Mouse (Mus musculus): ENCODE measurements around the gene Lipc.

The Lipc gene

DNA sequence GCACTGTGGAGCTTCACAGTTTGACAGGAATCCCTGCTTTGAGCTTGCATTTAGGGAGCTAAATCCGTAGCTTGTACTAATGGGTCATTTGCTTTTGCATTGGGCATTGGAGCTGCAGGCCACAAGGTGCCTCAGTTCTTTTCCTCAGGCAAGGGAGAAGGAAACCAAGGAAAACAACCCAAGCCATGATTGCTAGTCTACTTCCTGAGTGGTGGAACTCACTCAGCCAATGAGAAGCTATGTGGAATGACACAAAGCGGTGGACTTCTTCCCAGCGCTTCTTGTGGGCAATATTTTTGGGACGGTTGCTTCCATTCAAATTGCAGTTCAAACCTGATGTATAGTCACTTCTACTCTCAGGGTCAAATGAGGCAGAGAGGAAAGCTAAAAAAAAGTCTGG, at the start of gene Lipc:
Gene Lipc (minus strand): TSS at position 101 of the 400 bp plus-strand sequence.
- no peak for DNase-seq (ENCODE audit: low read depth, low spot score)

DNA sequence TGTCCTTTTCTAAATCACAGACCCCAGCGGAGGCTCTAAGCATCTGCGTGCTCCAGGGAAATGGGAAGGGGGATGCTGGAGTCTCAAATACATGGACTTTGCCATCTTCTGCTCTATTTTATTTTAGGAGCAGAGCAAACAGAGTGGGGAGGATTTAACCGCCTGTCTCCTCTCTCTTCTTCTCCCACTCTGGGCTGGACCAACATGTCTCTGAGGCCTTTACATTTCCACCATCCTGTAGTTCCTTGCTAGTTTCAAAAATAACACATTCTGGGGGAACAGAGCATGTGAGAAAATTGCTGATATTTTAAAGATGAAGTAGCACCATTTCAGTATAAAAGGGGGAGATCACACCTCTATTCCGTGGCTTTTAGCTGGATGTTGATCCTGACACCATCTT, 47.1 kb upstream of the Lipc start:
- DNase-seq (ENCODE audit: low read depth, low spot score) = no peak

DNA sequence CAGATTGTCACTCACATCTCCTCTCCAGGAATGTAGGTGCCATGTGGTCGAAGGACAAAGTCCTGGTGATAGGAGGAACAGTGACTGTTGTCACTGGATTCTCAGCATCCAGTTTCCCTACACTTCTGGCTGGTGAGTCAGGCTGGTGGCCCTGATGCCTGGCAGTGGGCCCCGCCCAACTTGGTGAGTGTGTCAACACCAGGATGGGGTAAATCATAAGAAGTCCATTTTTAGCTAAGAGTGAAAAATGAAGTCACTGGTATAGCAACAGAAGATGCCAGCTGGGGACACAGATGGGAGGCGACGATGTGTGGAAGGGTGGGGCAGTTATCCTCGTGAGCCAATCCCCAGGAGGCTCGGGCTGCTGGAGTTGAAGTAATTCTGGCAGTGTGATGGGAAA, 46.7 kb upstream of the Lipc start:
- no peak for DNase-seq (ENCODE audit: low read depth, low spot score)

DNA sequence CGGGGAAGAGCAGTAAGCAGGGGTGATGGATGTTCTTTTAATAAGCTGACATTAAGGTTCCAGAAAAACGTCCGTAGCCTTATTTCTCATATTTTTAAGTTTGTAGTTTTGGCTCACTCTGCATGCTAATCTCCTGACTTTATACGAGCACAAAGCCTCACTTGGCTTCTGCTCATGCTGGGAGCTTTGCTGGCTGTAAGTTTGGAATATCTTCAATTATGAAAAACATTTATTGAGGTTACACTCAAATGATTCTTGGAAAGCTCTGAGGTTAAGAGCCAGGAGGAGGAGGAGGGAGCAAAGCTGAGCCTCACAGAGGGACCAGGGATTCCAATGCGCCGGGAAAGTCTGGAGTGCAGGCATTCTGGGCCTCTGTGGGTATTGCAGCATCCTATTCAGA, 41.3 kb upstream of the Lipc start:
- DNase-seq (ENCODE audit: low read depth, low spot score) = no peak

DNA sequence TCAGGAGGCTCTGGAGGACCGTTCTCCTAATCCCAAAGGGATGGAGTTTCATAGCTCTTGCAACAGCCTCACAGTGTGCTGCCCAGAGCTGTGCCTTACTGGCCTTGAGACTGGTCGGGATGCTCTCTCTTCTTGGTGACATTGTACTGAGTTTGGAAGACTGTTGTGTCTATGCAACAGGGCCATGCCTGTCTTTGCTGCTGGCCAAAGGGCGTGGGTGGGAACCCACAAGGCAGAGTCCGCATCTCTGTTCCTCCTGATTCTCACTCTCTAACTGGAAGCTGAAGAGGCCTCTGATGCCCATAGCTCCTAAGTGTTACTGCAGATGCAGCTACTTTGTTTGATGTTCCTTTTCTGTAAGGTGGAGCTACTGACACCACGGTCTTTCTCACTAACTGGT, 39.4 kb upstream of the Lipc start:
- no peak for DNase-seq (ENCODE audit: low read depth, low spot score)

DNA sequence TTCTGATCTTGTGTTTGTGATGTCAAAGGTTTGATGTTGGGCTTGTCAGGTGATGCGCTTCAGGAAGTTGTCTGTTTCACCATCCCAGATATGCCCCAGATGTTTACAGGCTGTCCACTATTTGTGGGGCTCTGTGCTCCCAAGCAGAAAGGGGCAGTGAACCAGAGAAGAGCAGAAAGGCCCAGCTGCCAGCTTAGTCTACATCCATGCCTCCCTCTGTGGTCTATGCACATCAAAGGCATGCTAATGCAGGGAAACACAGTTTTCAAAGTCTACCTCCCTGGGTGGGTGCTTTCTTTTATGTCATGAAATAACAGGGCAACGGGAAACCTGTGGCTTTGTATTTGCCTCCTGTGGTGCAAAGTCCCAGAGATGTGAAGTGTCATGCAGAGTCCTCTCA, 35.2 kb upstream of the Lipc start:
- no peak for DNase-seq (ENCODE audit: low read depth, low spot score)

DNA sequence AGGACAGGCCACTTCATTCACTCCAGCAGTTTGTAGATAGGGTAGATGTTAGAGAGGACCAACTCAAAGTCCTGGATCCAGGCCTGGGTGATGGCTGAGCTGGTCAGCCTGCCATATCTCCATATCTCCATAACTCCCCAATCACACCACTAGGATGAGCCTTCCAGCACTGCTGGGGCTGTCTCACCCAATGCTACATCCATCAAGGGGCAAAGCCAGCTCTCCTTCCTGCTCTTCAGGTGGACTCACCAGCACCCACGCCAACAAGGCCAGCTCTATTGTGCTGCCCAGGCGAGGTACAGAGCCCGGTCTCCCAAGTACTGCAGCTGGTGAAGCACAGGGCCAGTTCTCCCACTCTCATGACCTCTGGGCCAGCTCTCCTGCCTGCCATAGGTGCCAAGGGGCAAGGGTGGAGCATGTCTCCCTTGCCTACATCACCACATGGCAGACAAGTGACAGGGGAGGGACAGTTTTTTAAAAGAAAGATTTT, 31.0 kb upstream of the Lipc start:
- no peak for DNase-seq (ENCODE audit: low read depth, low spot score)

DNA sequence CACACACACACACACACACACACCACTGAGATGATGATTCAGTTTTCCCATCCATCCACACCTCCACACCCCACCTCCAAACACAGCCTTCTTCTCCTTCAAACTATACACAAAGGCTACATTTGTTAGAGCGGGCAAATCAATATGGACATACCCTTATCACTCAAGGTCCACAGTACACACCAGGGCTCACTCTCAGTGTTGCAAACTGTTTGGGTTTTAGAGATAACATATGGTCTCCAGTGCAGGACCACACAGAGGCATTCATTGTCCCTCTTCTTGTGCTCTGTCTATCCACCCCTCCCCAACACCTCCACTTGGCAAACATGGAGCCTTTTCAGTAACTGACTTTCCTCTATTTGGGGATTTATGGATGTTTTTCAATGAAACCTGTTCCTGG, 29.7 kb upstream of the Lipc start:
- no peak for DNase-seq (ENCODE audit: low read depth, low spot score)

DNA sequence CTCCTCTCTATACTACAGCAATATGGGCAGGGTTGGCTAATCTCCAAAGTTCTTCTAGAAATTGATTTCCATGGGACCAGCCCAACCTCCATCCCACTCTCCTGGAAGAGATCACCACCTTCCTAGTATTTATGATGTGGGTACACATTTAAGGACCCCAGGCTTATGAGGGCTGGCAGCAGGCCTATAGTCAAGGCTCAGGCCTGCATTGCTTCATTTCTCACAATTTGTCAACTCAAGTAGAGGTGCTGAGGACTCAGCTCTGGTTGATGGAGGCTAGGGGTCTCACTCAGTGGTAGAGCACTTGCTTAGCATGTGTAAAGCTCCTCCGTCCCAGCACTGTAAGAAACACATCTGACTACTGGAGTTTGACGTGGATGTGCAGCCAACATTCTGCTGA, 27.6 kb upstream of the Lipc start:
- DNase-seq (ENCODE audit: low read depth, low spot score) = no peak

DNA sequence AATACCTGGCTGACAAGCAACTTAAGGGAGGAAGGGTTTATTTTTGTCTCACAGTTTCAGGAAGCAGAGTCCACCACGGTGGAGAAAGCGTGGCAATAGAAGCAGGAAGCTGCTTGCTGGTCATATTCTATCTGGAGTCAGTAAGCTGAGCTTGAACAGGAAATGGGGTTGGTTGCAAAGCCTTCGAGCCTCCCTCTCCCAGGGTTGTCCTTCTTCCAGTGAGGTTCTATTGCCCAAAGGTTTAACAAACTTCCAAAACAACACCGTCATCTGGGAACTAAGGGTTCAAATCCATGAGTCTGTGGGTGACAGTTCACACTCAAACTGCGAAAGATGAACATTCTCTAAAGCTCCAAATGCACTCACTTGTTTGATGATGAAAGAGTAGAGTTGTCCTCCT, 27.1 kb upstream of the Lipc start:
- DNase-seq (ENCODE audit: low read depth, low spot score) = no peak

DNA sequence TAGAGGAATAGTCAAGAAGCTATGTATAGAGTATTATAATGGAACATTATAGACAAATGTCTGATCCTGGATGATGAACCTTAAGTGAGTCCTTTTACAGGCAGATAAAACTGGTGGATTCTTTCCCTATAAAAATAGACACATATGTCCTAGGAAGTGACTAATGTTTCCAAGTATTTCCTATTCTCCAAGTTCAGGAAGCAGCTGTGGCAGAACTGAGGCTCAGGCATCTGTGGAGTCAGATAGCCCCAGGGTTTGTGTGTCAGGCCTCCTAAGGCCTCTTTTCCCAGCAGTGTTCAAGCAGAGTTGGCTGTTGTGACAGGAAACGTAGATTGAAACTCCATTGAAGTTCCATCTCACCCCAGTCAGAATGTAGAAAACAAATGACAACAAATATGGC, 25.4 kb upstream of the Lipc start:
- DNase-seq (ENCODE audit: low read depth, low spot score) = no peak

DNA sequence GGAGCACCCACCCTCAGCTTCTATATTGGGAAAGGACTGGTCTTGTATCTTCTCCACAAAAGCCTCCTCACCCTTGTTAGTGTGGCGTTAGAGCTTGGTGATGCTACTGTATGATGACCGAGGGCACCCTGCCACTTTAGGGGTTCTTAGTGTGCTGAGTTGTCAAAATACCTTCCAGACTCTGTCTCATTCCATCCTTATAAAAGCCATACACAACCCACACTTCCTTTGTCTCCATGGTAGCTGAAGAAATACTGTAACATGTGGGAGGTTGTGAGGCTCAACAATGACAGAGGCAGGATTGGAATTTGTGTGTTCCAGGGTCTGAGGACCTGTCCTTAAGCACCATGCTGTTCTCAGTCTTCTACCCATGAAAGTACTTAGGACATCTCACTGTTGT, 23.9 kb upstream of the Lipc start:
- DNase-seq (ENCODE audit: low read depth, low spot score) = no peak

DNA sequence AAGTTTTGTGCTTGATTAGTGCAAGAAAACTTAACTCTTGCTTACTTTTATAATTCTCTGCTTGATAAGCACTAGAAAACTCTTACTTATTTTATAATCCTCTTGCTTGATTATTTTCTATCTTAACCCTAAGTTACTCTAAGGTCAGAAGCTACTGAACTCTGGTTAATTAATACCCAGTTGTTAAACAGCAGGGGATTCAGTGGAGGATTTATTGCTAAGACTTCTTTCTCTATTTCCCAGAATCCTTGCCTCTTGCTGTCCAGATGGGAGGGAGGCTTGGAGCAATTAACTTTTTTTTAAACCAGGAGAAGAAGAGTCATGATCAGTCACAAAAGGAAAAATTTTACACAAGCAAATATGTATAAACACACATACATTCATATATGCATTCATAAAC, 21.3 kb upstream of the Lipc start:
- DNase-seq (ENCODE audit: low read depth, low spot score) = no peak

DNA sequence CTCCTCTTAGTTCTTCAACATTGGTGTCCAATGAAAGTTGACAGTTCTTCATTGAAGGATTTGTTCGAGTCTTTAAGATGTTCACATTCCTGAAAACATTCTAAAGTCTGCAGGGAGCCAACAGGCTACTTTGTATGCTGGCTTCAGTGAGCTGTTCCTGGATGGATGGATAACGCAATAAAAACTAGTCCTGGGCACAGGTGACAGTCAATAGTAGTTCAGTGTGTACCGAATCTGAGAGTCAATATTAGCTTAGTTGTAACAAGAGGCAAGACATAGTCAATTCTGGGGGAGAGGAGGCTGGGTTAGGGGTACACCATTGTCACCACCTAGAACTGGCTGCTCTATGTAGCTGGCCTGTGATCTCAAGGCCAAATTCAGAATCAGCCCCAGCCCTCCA, 17.2 kb upstream of the Lipc start:
- no peak for DNase-seq (ENCODE audit: low read depth, low spot score)

DNA sequence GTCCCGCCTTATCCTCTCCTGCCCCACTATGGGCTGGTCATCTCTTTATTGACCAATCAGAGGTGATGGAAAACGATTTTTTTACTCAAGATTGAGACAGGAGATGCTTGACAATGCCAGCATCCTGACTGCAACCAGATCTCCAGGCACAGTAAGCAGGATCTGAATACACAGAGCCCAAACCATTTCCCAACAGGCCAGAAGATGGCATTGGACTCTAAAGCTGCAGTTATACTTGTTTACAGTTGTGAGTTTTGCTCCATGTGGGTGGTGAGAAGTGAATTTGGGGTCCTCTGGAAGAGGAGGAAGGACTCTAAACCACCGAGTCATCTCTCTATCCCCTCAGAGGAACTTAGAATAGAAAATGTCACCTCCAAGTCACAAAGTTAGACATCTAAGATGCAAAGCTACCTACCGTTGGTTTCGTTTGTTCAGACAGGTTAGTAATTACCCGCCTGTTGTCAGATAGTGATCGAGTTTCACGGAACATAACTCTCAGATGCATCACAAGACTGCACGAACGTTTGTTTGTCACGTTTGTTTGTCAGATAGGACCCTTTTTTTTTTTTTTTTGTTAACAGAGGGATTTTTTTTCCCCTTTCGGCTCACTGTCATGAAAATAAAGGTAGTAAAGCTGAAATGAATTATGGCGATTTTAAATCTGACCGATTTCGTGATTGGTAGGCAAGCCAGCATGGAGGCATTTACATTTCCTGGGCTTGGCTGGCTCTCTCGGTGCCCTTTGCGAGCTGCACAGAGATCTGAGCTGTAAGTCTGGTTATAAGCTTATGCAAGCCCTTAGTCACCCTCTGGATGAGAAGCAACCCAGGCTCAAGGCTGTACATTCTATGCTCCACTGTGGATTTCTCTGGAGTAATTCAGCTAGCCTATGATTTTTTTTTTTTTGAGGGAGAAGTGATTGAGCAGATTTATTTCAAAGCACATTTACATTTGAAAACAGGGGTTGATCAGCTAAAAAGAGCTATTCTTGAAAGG, 14.3 kb upstream of the Lipc start:
- DNase-seq (ENCODE audit: low read depth, low spot score) = peak; percentile 23

DNA sequence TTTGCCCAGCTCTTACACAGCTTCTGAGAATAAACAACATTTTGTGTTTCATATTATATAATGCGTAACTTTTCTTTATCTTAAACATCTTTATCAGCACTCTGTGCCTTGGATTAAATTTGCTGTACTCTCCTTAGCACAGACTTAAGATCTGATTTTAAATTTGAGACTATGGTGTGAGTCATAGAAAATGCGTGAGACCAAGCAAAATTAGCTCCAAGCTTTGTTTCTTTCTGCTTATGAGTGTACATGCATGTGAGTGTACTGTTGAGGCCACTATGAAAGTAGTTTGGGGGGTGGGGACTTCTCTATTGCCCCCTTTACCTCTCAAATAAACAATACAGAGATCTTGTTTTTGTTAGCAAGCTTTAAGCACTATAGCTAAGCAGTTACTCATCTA, 13.4 kb upstream of the Lipc start:
- DNase-seq (ENCODE audit: low read depth, low spot score) = no peak

DNA sequence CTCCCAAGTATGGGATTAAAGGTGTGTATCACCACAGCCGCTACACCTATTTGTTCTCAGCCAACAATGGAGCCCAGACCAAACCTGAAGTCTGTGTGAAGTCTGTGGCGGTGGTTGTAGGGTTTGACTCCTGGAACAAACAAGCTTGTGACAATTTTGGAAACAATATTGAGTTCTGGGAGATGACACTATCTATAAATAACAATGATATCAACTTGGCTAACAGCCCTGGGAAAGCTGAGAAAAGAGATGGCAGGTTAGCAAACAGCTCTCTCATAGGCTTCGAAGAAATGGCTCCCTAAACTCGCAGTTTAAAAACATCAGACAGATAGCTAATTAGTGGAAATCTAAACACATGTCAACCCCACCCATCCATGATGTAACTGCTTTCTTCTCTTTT, 13.0 kb upstream of the Lipc start:
- no peak for DNase-seq (ENCODE audit: low read depth, low spot score)

DNA sequence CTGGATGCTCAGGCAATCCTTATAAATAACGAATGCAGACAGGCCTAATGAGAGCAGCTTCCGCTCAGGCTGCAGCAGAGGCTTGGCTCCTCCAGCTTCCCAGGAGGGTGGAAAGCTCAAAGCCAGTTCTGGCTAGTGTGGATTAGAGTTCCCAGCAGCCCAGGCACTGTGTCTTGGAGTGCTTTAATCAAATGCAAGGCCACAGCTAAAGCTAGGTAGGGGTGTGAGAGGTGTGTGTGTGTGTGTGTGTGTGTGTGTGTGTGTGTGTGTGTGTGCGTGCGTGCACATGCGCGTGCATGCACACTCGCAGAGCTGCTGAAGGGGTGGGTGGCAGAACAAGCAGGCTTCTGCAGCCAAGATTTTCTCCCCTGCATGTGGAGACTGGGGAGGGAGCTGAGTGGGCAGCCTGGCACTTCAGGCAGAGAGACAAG, 11.4 kb upstream of the Lipc start:
- no peak for DNase-seq (ENCODE audit: low read depth, low spot score)

DNA sequence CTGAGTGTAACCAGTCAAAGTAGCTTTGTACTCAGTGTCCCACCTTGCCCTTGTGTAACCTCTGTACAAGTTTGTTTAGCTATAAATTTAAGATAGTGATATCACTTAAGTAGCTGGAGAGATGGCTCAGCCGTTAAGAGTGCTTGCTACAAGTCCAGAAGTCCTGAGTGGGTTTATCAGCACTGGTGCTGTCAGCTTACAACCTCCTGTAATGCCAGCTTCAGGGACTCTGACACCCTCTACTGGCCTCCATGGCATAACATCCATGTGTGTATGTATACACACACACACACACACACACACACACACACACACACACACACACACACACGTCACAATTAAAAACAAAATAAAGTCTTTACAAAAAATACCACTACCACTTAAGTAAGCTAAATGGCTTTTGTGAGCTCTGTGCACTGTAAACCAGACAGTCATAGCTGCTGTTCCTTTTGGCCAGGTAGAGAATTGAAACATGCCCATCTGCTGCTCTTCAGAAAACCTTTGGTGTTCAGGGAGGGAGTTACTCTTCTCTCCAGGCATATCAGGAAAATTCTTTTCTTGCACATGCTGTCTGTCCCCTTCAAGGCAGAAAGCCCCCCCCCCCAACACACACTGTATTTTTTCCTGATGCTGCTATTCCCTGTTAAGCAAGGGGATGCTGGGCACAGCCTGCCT, 10.9 kb upstream of the Lipc start:
- DNase-seq (ENCODE audit: low read depth, low spot score) = no peak

DNA sequence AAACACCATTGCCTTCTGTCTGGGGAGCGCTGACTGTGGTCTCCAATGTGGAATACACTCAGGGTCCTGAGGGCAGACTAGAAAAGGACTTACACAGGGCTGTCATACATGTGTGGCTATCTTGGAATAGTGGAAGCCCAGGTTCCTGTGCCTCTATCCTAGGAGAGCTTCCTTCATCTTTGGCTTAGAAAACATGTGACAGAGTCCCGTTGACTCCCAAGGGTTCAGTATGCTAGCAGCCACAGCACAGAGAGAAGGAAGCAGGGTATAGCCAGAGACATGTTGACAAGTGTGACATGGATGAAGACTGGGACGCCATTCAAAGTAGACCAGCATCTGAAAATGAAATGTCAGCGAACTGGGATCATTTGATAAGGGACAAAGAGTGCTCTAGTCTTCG, 8.3 kb upstream of the Lipc start:
- DNase-seq (ENCODE audit: low read depth, low spot score) = no peak

DNA sequence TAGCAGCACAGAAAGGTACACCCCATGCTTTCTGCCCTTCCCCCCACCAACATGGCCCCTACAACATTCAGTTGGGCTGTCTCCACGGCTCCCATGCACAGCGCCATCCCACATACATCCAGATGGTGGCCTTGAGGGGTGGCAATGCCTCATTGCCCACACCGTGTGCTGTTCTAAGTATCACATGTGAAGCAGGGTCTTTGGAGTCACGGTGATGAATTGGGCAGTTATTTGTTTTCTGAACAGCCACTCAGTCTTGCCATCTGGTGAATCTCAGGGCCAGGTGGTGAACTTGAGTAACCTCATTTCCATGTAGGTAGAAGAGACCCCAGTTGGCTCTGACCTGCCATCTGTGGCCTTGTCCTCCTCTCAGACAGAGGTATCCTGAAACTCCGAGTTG, 7.8 kb upstream of the Lipc start:
- DNase-seq (ENCODE audit: low read depth, low spot score) = no peak

DNA sequence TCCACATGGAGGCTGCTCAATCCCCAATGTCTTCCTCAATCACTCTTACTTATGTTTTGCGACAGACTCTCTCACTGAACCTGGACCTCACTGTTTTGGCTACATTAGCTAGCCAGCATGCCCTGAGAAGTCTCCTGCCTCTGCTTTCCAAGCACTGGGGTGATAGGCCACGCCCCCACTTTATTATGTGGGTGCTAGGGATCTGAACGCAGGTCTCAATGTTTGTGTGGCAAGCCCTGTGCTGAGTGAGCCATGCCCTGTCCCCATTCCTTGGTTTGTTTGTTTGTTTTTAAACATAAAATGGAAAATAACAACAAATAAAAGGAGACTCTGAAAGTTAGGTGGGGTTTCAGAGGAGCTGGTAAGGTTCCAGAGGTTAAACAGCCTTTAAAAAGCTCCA, 7.4 kb upstream of the Lipc start:
- DNase-seq (ENCODE audit: low read depth, low spot score) = no peak

DNA sequence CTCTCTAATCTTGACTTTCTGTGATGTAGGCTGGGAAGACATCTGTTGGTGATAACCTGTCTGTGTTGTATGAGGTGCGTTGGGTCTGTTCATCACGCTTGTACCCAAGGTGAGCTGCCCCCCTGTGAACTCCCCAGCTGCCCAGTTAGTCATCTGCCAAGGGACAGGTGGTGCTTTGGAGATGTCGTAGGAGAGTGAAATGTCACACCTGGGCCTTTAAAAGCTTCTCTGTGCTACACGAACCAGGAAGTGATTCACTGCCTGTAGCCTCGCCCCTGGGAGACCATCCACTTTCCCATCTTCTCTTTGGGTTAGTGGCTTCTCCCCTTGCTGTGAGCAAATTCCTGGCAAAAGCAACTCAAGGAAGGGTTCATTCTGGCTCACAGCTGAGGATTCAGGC, 6.4 kb upstream of the Lipc start:
- DNase-seq (ENCODE audit: low read depth, low spot score) = no peak
